Mouse (Mus musculus): ENCODE results near the gene Tarbp2.

Tarbp2 gene

GRCm38 (mm10) chr15:102517976-102518858 lies at the start of gene Tarbp2:
TSS of gene Tarbp2 (plus strand) at chr15:102518192.
- DNase-seq (ENCODE audit: low read depth, low spot score): peak; percentile 100

GRCm38 (mm10) chr15:102468675-102469370 lies 49.2 kb upstream of the Tarbp2 start:
- DNase-seq (ENCODE audit: low read depth, low spot score): no peak

DNA sequence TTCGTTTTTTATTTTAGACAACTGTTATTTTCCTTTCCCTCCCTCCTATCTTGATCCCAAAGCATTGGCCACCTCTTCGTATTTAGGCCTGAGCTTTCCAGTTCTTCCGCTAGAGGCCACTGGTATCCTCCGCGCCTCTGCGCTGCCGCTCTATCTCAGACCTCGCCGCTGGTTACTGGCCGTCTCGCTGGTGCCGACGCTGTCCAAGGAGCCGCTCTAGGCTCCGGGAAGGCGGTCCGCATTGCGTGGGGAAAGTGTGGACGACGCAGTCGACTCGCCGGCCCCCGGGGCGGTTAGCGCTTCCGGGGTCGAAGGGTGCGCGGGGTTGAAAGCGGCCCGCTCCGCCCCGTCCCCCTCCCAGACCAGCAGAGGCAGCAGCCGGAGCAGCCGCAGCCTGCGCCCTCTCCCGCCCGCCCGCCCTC lies 47.8 kb upstream of the Tarbp2 start, which contains the start of gene Pcbp2:
Gene Pcbp2 (plus strand): TSS at position 357 of the 422 bp plus-strand sequence.
- DNase-seq (ENCODE audit: low read depth, low spot score): peak; percentile 98

DNA sequence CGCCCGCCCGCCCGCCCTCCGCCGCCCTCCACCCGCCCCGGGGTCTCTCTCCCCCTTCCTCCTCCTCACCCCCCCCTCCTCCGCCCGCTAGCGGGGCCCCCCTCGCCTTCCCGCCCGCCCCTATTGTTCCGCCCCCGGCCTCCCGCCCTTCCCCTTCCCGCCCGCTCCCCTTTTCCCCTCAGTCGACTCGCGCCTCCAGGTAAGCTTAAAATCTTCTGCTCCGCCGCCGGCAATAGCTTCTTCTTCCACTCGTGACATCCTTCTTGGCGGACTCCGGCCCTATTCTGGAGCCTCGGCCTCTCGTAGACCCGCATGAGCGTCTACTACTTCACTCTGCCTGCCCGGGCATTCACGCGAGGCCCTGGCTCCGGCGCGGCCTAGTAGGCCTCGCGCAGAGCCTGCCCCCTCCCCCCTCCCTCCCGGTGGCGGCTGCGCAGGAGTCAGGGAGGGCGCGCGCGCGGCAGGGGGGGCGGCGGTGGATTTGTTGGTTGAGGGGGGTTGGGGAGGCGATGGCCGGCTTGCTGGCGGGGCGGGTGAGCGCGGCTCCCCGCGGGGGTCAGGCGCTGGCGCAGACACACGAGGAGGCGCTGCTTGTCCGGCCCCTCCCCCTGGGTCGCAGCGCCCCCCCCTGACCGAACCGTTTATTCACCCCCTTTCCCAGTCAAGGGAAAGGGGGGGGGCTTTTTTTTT lies 47.2 kb upstream of the Tarbp2 start:
- DNase-seq (ENCODE audit: low read depth, low spot score): peak; percentile 83

GRCm38 (mm10) chr15:102471295-102471645 lies 46.7 kb upstream of the Tarbp2 start:
- DNase-seq (ENCODE audit: low read depth, low spot score): no peak

- DNase-seq (ENCODE audit: low read depth, low spot score): no peak
Measured at GRCm38 (mm10) chr15:102471727-102472126, 46.3 kb upstream of the Tarbp2 start.

DNA sequence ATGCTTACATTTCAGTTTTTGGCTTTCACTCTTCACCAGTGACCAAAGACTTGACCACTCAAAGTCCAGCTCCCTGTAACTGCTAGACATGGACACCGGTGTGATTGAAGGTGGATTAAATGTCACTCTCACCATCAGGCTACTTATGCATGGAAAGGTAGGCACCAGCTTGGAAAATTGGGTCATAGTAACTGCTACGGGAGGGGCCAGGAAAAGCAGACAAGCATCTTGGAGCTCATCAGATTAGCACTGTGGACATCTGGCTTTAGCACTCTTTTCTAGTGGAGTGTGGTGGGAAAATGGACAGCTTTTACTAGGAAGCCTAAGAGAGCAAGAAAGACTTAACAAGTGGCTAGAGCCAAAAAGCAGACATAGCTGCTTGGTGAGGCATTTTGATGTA lies 44.7 kb upstream of the Tarbp2 start:
- no peak for DNase-seq (ENCODE audit: low read depth, low spot score)

DNA sequence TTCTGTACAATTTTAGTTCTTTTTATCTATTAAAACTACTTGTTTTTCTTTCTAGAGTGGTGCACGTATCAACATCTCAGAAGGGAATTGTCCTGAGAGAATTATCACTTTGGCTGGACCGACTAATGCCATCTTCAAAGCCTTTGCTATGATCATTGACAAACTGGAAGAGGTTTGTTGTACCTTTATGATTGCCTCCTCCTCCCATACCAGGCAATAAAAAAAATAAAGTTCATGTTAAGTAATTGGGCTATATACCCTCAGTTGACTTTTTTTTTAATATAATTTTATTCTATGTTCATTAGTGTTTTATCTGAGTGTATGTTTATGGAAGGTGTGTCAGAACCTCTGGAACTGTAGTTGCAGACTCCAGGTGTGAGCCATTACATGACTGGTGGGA lies 43.5 kb upstream of the Tarbp2 start:
- no peak for DNase-seq (ENCODE audit: low read depth, low spot score)

DNA sequence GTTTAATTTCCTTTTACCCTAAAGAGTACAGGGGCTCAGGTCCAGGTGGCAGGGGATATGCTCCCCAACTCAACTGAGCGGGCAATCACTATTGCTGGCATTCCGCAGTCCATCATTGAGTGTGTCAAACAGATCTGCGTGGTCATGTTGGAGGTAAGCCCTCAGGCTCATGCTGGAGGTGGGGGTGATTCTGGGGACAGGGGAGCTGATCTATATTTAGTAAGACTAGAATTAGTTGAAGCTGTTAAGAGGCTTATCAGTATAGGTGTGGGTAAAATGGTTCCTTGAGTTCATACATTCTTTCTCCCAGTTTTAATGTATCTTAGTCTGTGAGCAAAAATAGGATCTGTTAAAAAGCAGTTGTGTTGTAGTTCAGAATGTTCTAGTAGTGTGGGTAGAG lies 34.9 kb upstream of the Tarbp2 start:
- no peak for DNase-seq (ENCODE audit: low read depth, low spot score)

GRCm38 (mm10) chr15:102485853-102486252 lies 32.1 kb upstream of the Tarbp2 start:
- DNase-seq (ENCODE audit: low read depth, low spot score): no peak

- no peak for DNase-seq (ENCODE audit: low read depth, low spot score)
Measured at GRCm38 (mm10) chr15:102487664-102488063, 30.3 kb upstream of the Tarbp2 start.

DNA sequence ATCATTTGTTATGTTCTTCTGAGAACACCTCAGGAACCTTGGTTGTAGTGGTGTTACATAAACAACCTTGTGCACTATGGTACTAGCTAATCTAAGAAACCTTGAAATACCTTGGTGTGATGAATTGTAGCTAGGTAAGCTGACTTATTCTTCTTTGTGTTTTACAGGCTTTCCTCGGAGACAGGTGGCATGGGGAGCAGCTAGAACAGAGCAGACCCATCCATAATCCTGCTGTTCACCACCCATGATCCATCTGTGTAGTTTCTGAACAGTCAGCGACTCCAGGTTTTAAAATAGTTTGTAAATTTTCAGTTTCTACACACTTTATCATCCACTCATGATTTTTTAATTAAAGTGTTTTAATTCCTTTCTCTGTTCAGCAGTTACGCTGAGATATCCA lies 19.7 kb upstream of the Tarbp2 start:
- no peak for DNase-seq (ENCODE audit: low read depth, low spot score)

DNA sequence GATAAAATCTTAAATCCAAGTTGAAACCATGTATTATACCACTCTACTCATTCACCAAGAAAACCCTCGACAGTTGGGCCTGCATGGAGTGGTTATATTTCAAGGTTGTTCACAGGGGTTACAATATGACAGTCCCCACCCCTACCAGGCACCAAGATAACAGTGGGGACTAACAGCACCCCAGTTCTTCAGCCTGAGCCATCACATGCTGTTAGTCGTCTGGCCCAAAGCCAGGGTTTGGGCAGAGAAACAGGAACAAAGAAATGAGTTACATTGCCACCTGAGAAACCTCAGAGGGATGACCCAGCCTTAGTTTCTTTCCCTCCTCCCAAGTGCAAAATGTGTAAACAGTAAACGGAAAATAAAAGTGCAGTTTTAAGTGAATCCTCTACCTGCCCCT lies 18.6 kb upstream of the Tarbp2 start:
- no peak for DNase-seq (ENCODE audit: low read depth, low spot score)

DNA sequence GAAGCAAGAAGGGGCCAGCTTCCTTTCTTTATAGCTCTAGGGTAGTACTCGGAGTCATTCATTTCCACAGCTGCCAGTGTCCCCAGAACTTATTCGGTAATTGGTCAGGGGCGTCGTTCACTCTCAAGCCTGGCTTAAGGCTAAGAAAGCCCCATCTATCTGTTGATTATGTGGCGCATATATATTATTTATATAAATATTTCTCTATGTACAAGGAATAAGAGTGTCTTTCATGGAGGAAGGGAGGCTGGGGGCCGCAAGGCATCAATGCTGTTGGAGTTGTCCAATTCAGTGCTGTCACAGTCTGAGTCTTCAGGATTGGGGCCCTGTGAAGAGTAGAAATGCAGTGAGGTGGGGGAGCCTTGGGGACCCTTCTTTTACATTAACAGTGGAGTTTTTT lies 18.1 kb upstream of the Tarbp2 start:
- DNase-seq (ENCODE audit: low read depth, low spot score): no peak

DNA sequence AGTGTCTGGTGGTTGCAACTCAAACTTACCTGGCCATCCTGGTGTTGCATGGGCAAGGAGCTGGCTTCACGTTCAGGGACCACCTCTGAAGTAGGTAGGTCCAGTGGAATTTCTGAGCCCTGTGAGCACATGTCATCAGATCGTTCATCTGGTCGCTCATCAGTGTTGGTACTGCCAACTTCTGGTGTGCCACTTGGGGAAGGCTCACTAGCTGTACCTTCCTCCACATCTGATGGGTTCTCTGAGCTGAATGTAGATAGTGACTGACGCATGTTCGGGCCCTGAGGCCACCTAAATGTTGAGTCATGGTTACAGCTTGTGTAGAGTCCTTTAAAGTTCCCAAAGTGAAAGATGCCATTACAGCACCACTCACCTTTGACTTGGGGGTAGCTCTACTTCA lies 17.5 kb upstream of the Tarbp2 start:
- no peak for DNase-seq (ENCODE audit: low read depth, low spot score)

- DNase-seq (ENCODE audit: low read depth, low spot score): no peak
Measured at GRCm38 (mm10) chr15:102501084-102501814, 16.7 kb upstream of the Tarbp2 start.

DNA sequence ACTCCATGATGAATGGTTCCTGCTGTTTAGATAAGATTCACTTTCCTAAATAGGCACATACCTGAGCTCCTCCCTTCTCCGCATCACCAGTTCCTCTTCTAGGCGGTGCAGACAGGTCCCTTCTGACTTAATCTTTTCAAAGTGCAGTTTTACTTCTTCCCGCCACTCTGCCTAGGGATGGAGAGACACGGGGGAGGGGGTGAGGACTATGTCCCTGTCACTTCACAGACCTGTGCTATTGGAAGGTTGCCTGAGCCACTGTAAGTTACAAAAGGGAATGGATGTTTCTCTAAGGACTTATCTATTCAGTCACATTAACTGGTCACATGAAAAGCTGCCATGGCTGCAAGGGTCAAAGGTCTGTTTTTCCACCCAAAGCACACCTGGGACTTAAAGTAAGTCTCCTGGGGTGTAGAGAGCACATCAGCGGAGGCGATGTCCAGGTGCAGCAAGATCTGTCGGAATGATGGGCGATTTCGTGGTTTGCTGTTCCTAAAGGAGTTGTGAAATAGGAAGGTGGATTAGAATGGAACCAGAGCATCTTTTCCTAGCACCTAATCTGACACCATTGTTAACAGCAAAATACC lies 15.6 kb upstream of the Tarbp2 start:
- no peak for DNase-seq (ENCODE audit: low read depth, low spot score)

DNA sequence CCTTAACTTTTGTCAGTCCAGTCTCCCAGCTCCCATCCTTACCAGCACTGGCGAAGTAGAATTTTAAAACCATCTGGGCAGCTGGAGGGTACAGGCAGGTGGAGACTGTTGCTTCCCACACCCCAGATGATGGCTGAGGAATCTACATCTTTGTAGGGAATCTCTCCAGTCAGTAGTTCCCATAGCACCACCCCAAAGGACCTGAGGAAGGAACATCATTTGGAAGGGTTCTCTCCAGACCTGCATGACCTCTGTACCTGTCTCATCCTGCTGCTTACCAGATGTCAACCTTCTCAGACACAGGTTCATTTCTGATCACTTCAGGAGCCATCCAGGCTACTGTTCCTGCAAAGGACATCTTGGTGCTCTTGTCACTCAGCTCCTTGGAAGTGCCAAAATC lies 14.5 kb upstream of the Tarbp2 start, which contains the start of gene Gm10337:
Gene Gm10337 (plus strand): TSS at position 276 of the 400 bp plus-strand sequence.
- no peak for DNase-seq (ENCODE audit: low read depth, low spot score)

DNA sequence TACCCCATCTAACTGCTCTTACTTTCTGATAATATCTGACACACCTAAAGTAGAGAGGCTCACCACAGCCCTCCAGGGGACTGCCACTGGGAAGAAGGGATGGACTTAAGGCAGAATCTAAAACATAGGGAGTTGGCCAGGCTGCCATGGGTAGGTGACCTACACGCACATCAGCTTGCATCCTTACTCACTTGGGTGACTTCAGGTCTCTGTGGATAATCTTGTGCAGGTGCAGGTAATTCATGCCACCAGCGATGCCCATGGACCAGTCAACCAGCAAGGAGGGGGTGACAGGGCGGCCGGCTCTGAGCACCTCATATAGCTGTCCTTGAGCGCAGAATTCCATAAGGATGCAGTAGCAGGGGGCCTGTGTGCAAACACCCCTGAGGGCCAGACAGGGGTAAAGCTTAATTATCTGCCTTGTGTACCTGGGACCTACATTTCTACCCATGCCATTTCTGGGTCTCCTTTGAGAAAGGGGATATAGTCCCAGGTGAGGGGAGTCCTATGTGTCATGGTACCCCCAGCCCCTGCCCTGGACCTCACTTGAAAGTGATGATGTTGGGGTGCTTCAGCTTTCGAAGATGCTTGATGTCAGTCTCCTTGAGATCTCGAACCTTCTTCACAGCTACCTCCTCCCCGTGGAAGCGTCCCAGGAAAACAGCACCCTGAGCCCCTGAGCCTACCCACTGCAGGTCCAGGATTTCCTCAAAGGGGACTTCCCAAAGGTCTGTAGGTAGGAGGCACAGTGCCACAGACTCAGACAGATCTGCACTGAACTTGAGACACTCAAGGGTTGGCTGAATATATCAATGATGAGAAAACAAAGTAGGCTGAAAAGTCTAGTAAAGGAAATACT lies 13.8 kb upstream of the Tarbp2 start:
- no peak for DNase-seq (ENCODE audit: low read depth, low spot score)

GRCm38 (mm10) chr15:102505073-102505769 lies 12.8 kb upstream of the Tarbp2 start:
- no peak for DNase-seq (ENCODE audit: low read depth, low spot score)

Data from mesoderm, embryonic 11.5 days (tissue).